Mouse (Mus musculus): ENCODE data around the gene Smim27. TPM values are rescaled to one million over a fixed set of nuclear protein-coding genes. Genes with fewer than 3 reads are reported as not detected.
A peak's percentile ranks its signal among the peaks of the same experiment; 100 is the strongest.
"Not testable (repeated sequence)": the region's sequence is repeated elsewhere in the genome, so short reads cannot be mapped to it uniquely, and the experiment has no call there.

The Smim27 gene
- polyA plus RNA-seq, 1 experiment: 9.6 TPM

DNA sequence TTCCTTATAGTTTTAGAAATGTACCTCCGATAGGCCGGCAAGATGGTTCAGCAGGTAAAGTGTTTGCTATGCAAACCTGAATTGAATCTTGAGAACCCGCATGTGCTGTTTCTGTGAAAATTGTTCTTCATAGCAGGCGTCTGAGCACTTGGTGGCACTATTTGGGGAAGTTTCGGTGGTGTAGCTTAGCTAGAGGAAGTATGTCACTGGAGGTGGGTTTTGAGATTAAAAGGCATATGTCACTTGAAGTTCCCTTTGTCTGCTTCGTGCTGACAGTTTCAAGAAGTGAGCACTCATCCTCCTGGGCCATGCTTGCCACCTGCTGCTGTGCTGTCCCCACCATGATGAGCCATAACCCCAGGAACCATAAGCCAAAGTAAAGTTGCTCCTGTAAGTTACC is 18.0 kb downstream of the Smim27 start:
- peaks cover 5% of the 10 kb centered on the region for H3K4me1 ChIP-seq (ENCODE audit: control insufficient read depth, insufficient read depth, low read length)
- TF ChIP-seq POLR2A (IDR thresholded peaks at IDR 0.05; ENCODE audit: low read depth, low read length): no peak
- TF ChIP-seq CTCF (IDR thresholded peaks at IDR 0.05; ENCODE audit: borderline replicate concordance, insufficient read depth, low read length): no peak
- H3K27ac ChIP-seq (ENCODE audit: insufficient read depth, low read length): no peak overlapping the region
- H3K4me3 ChIP-seq (ENCODE audit: insufficient read depth, low read length): no peak overlapping the region

DNA sequence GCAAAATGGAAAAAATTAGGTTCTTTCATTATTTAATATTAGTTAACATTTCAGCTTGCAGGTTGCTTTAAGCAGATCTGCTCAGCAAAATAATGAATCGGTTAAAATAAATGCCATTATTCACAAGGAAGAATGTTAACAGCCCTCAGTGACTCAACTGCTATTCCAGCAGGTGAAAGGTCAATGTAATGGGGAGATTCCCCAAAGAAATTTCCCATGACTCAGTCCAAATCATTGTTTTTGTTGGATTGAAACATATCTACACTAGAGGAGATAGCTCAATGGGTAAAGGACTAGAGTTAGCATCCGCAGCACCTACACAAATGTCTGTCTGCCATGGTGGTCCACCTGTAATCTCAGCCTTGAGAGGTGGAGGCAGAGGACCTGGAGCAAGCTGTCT is 19.7 kb downstream of the Smim27 start:
- TF ChIP-seq CTCF (IDR thresholded peaks at IDR 0.05; ENCODE audit: borderline replicate concordance, insufficient read depth, low read length) (no peak), POLR2A (IDR thresholded peaks at IDR 0.05; ENCODE audit: low read depth, low read length) (no peak)
- H3K4me3 ChIP-seq (ENCODE audit: insufficient read depth, low read length): no peak overlapping the region
- H3K27ac ChIP-seq (ENCODE audit: insufficient read depth, low read length): no peak overlapping the region

DNA sequence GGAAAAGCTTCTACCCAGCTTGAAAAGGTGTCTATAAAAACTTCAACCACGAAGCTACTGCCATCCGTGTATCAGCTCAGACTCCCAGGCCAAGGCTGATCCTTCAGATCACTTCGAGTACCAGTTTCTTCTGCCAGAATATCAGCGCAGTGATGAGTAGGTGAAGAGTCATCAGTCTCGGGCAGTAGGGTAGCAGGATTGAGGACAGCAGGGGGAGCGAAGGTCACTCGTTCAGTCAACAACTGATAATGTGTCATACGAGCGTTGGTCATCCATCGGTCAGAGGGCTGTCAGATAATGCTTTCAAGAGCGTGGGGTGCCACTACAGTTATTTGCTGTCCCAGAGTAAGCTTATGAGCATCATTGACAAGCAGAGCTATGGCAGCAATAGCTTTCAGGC is 22.1 kb downstream of the Smim27 start:
- not testable (repeated sequence) for H3K27ac ChIP-seq (ENCODE audit: insufficient read depth, low read length); H3K4me3 ChIP-seq (ENCODE audit: insufficient read depth, low read length); H3K4me1 ChIP-seq (ENCODE audit: control insufficient read depth, insufficient read depth, low read length)

More for the DNA sequence above, 19.7 kb downstream of the Smim27 start:
- peaks cover 5% of the 10 kb centered on the region for H3K4me1 ChIP-seq (ENCODE audit: control insufficient read depth, insufficient read depth, low read length)

DNA sequence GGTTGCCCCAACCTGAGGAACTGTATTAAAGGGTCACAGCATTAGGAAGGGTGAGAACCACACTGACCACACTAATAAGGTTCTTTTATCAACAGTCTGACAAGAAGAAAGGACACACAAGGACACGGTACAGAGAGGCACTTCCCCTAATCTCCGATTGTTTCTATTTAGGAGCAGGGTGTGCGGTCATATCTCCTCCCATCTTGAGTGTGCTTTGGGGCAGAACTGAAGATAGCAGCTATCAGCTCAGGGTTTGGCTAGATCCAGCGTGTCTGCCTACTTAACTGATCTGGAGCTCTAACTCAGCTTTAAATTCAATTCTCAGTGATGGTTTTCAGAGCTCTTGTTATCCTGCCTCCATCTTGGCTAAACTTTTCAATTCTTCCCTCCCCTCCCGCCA is 29.8 kb downstream of the Smim27 start:
- TF ChIP-seq CTCF (IDR thresholded peaks at IDR 0.05; ENCODE audit: borderline replicate concordance, insufficient read depth, low read length) (no peak), POLR2A (IDR thresholded peaks at IDR 0.05; ENCODE audit: low read depth, low read length) (no peak)
- no peak overlapping the region for H3K27ac ChIP-seq (ENCODE audit: insufficient read depth, low read length)
- no peaks in the 10 kb centered on the region for H3K4me1 ChIP-seq (ENCODE audit: control insufficient read depth, insufficient read depth, low read length)
- no peak overlapping the region for H3K4me3 ChIP-seq (ENCODE audit: insufficient read depth, low read length)

DNA sequence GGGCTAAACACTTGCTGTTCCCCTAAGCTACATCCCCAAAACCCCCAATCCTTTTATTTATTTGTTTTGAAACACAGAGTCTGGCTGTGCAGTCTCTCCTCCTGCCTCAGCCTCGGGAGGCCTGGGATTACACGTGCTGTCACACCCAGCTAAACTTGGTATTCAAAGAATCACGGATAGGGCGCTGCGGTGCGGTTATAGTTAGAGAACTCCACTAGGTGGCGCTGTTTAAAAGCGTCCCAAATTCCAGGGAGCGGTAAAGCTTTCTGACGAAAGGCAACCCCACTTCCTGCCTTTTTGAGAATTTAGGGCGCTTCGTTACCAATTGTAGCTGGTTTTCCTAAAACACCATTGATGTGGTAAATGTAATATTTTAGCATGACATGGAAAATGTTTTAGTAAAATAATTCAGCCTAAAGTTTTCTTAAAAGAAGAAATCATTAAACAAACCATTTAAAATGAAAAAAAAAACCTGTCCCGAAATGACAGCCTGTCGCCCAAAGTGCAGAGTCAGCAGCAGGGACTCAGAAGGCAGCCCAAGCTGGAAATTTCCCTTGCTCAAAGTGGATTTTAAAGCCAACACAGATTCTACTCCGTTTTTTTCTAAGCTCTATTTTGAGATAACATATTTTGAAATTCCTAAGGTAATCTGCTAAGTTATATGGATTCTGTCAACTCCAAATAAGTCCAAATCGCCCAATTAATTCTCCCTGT is 31.9 kb downstream of the Smim27 start:
- 0 out of 2 replicates have a peak, but pooled peaks have one; percentile 15 for TF ChIP-seq CTCF (IDR thresholded peaks at IDR 0.05; ENCODE audit: borderline replicate concordance, insufficient read depth, low read length)
- TF ChIP-seq POLR2A (IDR thresholded peaks at IDR 0.05; ENCODE audit: low read depth, low read length): no peak
- Histone ChIP-seq H3K4me3 (ENCODE audit: insufficient read depth, low read length) (no peak overlapping the region), H3K4me1 (ENCODE audit: control insufficient read depth, insufficient read depth, low read length) (no peaks in the 10 kb centered on the region), H3K27ac (ENCODE audit: insufficient read depth, low read length) (no peak overlapping the region)

DNA sequence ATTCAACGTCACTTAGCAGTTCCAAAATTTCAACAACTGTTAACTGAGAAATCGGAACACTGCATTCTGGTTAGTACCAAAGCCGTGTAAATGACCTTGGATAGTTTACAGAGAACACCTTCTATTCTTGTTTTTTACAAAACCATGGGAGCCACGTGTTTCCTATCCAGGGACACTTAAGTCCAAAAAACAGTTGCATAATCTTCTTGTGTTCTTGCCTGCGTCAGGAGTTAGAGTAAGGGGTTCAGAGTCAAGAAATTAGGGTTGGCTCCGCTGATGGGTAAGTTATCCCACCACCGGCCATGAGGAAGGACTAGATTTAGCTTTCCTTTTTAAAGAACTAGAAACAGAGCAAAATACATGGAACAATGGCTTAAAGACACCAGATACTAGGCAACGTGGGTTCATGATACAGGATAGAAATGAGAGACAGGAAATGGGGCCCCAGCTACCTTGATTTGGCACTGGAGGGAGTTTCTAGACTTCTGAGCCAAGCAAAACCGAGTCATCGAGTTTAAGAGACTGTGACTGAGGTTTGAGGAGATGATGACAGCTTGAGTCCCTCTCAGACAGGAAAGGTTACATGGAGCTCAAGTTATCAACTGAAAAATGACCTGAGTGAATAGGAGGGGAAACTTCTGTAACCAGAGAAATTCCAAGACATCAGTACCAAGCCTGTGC is 33.2 kb downstream of the Smim27 start:
- TF ChIP-seq POLR2A (IDR thresholded peaks at IDR 0.05; ENCODE audit: low read depth, low read length): no peak
- TF ChIP-seq CTCF (IDR thresholded peaks at IDR 0.05; ENCODE audit: borderline replicate concordance, insufficient read depth, low read length): no peak
- no peak overlapping the region for H3K4me3 ChIP-seq (ENCODE audit: insufficient read depth, low read length)
- H3K27ac ChIP-seq (ENCODE audit: insufficient read depth, low read length): no peak overlapping the region
- H3K4me1 ChIP-seq (ENCODE audit: control insufficient read depth, insufficient read depth, low read length): no peaks in the 10 kb centered on the region

DNA sequence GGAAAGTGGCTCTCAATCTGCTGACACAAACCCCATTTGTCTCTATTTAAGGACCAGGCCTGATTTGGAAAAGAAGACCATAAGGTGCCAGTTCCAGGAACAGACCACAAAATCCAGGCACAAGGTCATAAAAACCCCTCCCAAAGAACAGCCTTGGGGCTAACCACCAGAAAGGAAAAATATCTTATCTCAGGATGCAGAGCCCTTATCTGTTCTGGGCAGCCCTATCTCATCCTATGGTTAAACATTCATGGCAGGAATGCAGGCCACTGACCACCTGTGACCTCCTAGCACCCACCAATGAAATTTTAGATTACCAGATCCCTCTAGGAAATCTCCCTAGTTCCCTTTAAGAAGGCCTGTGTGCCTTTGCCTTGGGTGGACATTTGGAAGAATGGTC is 40.3 kb downstream of the Smim27 start:
- no peak overlapping the region for H3K4me3 ChIP-seq (ENCODE audit: insufficient read depth, low read length)
- no peak overlapping the region for H3K27ac ChIP-seq (ENCODE audit: insufficient read depth, low read length)

DNA sequence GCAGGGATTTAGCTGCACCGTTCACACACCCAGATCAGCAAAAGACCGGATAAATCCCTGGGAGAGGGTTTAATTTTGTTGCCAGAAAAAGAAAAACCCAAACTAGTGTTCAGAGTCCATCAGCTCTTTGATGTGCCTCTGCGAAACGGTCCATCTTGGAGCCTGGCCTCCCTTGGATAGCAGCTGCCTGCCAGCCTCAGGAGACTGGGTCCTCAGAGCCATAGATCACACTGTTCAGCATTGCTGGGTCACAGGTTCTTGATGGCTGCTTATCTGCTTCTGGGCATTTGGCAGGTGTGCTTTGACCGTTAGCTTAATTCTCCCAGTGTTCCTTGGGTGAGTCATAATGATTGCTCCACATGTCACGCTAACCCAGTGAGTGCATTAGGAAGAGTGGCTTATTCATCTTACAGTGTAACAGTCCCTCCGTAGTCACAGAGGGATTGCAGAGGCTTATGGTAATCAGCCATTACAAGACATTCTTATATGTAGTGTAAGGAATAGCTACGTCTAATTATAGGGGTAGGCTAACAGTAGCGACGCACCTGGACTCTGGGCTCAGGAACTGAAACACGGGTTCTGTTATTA is 41.5 kb downstream of the Smim27 start:
- Histone ChIP-seq H3K27ac (ENCODE audit: insufficient read depth, low read length) (no peak overlapping the region), H3K4me3 (ENCODE audit: insufficient read depth, low read length) (no peak overlapping the region)
- TF ChIP-seq CTCF (IDR thresholded peaks at IDR 0.05; ENCODE audit: borderline replicate concordance, insufficient read depth, low read length) (no peak), POLR2A (IDR thresholded peaks at IDR 0.05; ENCODE audit: low read depth, low read length) (no peak)

More for the DNA sequence above, 40.3 kb downstream of the Smim27 start:
- H3K4me1 ChIP-seq (ENCODE audit: control insufficient read depth, insufficient read depth, low read length): no peaks in the 10 kb centered on the region
- TF ChIP-seq CTCF (IDR thresholded peaks at IDR 0.05; ENCODE audit: borderline replicate concordance, insufficient read depth, low read length): no peak
- no peak for TF ChIP-seq POLR2A (IDR thresholded peaks at IDR 0.05; ENCODE audit: low read depth, low read length)

DNA sequence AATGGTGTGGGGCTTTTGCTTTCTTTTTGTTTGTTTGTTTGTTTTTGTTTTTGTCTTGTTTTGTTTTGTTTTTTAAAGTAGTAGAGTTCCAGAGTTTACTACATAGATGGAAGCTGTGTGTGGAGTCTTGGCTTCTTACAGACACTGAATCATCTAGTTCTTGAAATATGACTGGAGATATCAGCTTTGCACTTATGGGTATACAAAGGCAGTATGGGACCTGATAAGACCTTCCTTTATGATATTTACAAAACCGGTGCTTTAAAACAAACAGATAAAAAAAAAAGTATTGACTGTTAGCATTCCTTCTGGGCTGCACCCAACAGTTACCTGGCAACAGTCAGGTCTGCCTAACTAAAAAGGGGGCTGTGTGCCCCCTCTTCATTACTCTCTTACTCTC is 42.8 kb downstream of the Smim27 start:
- H3K4me3 ChIP-seq (ENCODE audit: insufficient read depth, low read length): no peak overlapping the region
- H3K27ac ChIP-seq (ENCODE audit: insufficient read depth, low read length): no peak overlapping the region
- H3K4me1 ChIP-seq (ENCODE audit: control insufficient read depth, insufficient read depth, low read length): no peaks in the 10 kb centered on the region
- TF ChIP-seq CTCF (IDR thresholded peaks at IDR 0.05; ENCODE audit: borderline replicate concordance, insufficient read depth, low read length) (no peak), POLR2A (IDR thresholded peaks at IDR 0.05; ENCODE audit: low read depth, low read length) (no peak)

More for the DNA sequence above, 41.5 kb downstream of the Smim27 start:
- H3K4me1 ChIP-seq (ENCODE audit: control insufficient read depth, insufficient read depth, low read length): no peaks in the 10 kb centered on the region

DNA sequence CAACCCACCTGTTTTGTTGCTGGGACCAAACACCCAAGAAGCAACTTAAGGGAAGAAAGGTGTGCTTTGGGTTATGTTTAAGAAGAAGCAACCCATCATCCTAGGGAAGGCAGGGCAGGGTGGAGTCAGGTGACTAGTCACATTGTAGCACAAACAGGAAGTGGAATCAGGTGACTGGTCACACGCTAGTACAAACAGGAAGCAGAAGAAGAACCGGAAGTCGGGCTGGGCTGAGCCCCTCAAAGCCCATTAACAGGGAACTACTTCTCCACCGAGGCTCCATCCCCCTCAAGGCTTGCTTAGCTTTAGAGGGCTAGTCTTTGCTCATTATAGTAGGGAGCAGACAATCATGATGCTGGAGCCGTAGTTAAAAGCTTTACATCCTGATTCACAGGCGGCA is 43.6 kb downstream of the Smim27 start:
- H3K4me3 ChIP-seq (ENCODE audit: insufficient read depth, low read length): no peak overlapping the region
- TF ChIP-seq CTCF (IDR thresholded peaks at IDR 0.05; ENCODE audit: borderline replicate concordance, insufficient read depth, low read length) (no peak), POLR2A (IDR thresholded peaks at IDR 0.05; ENCODE audit: low read depth, low read length) (no peak)
- no peak overlapping the region for H3K27ac ChIP-seq (ENCODE audit: insufficient read depth, low read length)
- no peaks in the 10 kb centered on the region for H3K4me1 ChIP-seq (ENCODE audit: control insufficient read depth, insufficient read depth, low read length)

All from embryonic fibroblast, embryonic 13.5 days (primary cell).